Mouse (Mus musculus) bone marrow, adult 2 months (tissue): ENCODE measurements around the gene 4930572O03Rik.
"Not testable (repeated sequence)": the region's sequence is repeated elsewhere in the genome, so short reads cannot be mapped to it uniquely, and the experiment has no call there.

Experiments
- CTCF ChIP-seq: fragments of 200-500 bp; IDR thresholded peaks from 2 replicates; pipeline ENCODE4 v1.5.1; 2011; ENCODE audit warnings: low read length, control low read depth; ENCODE audit not compliant: control insufficient read depth, insufficient read depth
- POLR2A ChIP-seq: fragments of 200-500 bp; IDR thresholded peaks from 2 replicates; pipeline ENCODE4 v1.6.1; 2011; ENCODE audit warnings: low read depth, mild to moderate bottlenecking, control low read depth, low read length, borderline replicate concordance; ENCODE audit not compliant: control insufficient read depth

DNA sequence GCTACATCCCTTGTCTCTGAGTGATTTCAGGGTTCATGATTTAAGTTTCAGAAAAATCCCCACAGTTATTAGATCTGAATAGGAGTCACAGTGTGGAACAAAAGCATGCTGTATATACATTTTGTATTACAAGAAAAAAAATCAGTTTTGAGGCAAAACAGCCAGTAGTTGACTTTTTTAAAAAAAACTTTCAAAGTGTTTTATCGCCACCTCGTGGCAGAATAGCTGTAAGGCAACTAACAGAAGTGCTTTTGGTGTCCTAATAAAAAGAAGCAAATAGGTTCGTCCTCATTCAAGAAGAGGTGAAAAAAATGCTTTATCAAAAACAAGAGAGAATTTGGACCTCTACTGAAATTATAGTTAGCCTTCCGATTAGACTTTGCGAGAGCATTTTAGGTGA, 26.8 kb downstream of the 4930572O03Rik start:
- TF ChIP-seq CTCF, POLR2A: not testable (repeated sequence)
